In genomic region chr2:164542598-164542997, GRCm38 (mm10) we compare ENCODE assay signal across 30 mouse cellular contexts. TPM values are rescaled to one million over a fixed set of nuclear protein-coding genes. Genes with fewer than 3 reads are reported as not detected.
DNase-seq lines count a peak whose midpoint lies in the region; ATAC-seq and TF ChIP-seq lines count a peak whose summit lies in the region.
"Had no signal": no experiment of that assay in that cellular context is flagged by ENCODE, and none has a peak within 500 bp of the region (broad histone marks: within the 10 kb centered on the region; RNA-seq: fewer than 3 reads in every experiment).

No protein-coding gene starts in this region.

- H3K36me3 ChIP-seq in kidney, embryonic 14.5 days (ENCODE audit: control insufficient read depth, insufficient read depth, low read length) = no peaks in the 10 kb centered on the region
- no peaks in the 10 kb centered on the region for H3K36me3 ChIP-seq in kidney, adult 2 months (ENCODE audit: control insufficient read depth, insufficient read depth, low read length)
- no peaks in the 10 kb centered on the region for H3K36me3 ChIP-seq in kidney, embryonic 15.5 days
- H3K36me3 ChIP-seq in lung, postnatal 0 days (ENCODE audit: insufficient read depth, low read length) = no peaks in the 10 kb centered on the region
- H3K36me3 ChIP-seq: embryonic facial prominence, embryonic 13.5 days; embryonic facial prominence, embryonic 15.5 days; forebrain, embryonic 10.5 days; forebrain, embryonic 12.5 days; G1E had no signal

- H3K4me1 ChIP-seq in kidney, embryonic 14.5 days (ENCODE audit: control insufficient read depth, insufficient read depth, low read length) = 0 out of 2 replicates have a peak, but pooled peaks cover 4% of the 10 kb centered on the region
- H3K4me1 ChIP-seq in kidney, adult 2 months (ENCODE audit: control insufficient read depth, insufficient read depth, low read length) = peaks cover 14% of the 10 kb centered on the region; the same call in 1 of the 2 replicates
- H3K4me1 ChIP-seq in kidney, embryonic 15.5 days = peaks cover 18% of the 10 kb centered on the region
- H3K4me1 ChIP-seq in lung, postnatal 0 days (ENCODE audit: insufficient read depth, low read depth, low read length) = no peaks in the 10 kb centered on the region
- H3K4me1 ChIP-seq: forebrain, embryonic 12.5 days had no signal

- H3K4me3 ChIP-seq in kidney, embryonic 14.5 days (ENCODE audit: low read length) = no peak overlapping the region
- H3K4me3 ChIP-seq in kidney, adult 2 months (ENCODE audit: insufficient read depth, low read depth, low read length) = no peak overlapping the region
- no peak overlapping the region for H3K4me3 ChIP-seq in kidney, embryonic 15.5 days (replicated peaks)
- H3K4me3 ChIP-seq in lung, postnatal 0 days (ENCODE audit: low read depth, low read length) = no peak overlapping the region
- H3K4me3 ChIP-seq: embryonic facial prominence, embryonic 13.5 days; embryonic facial prominence, embryonic 15.5 days; erythroblast, embryonic 14.5 days; forebrain, embryonic 10.5 days; forebrain, embryonic 12.5 days had no signal

- no peak for TF ChIP-seq CTCF in kidney, adult 2 months (conservative IDR thresholded peaks at IDR 0.05; ENCODE audit: insufficient read depth, insufficient read length, low read depth, low read length)
- no peak for TF ChIP-seq CTCF in lung, postnatal 0 days (IDR thresholded peaks at IDR 0.05)

- 87% methylated on average over 7 of the region's 7 CpGs for WGBS in kidney, embryonic 14.5 days
- 72% methylated on average over 7 of the region's 7 CpGs for WGBS in kidney, adult 2 months
- 89% methylated on average over 7 of the region's 7 CpGs for WGBS in kidney, embryonic 15.5 days
- WGBS in lung, postnatal 0 days = 71% methylated on average over 7 of the region's 7 CpGs

- no peaks in the 10 kb centered on the region for H3K9me3 ChIP-seq in kidney, embryonic 14.5 days (ENCODE audit: control insufficient read depth, low read length)
- H3K9me3 ChIP-seq in kidney, embryonic 15.5 days (replicated peaks) = no peaks in the 10 kb centered on the region
- no peaks in the 10 kb centered on the region for H3K9me3 ChIP-seq in lung, postnatal 0 days (ENCODE audit: low read length)
- H3K9me3 ChIP-seq: embryonic facial prominence, embryonic 15.5 days; forebrain, embryonic 10.5 days; forebrain, embryonic 12.5 days; G1E had no signal

- no peak overlapping the region for H3K27ac ChIP-seq in kidney, embryonic 14.5 days (ENCODE audit: low read depth, low read length)
- peak overlapping the region; percentile 85 for H3K27ac ChIP-seq in kidney, adult 2 months (ENCODE audit: insufficient read depth, low read depth, low read length)
- H3K27ac ChIP-seq in kidney, embryonic 15.5 days = peak overlapping the region; percentile 85
- H3K27ac ChIP-seq in lung, postnatal 0 days (ENCODE audit: low read length) = no peak overlapping the region
- H3K27ac ChIP-seq: embryonic facial prominence, embryonic 13.5 days; embryonic facial prominence, embryonic 15.5 days; forebrain, embryonic 10.5 days; forebrain, embryonic 12.5 days had no signal

- no peak overlapping the region for H3K4me2 ChIP-seq in kidney, embryonic 14.5 days (replicated peaks; ENCODE audit: low read depth, low read length)
- no peak overlapping the region for H3K4me2 ChIP-seq in kidney, embryonic 15.5 days
- no peak overlapping the region for H3K4me2 ChIP-seq in lung, postnatal 0 days (replicated peaks; ENCODE audit: low read depth, low read length)
- H3K4me2 ChIP-seq: embryonic facial prominence, embryonic 13.5 days; embryonic facial prominence, embryonic 15.5 days; forebrain, embryonic 12.5 days had no signal

- no peaks in the 10 kb centered on the region for H3K27me3 ChIP-seq in kidney, embryonic 14.5 days (ENCODE audit: control insufficient read depth, insufficient read depth, low read length)
- no peaks in the 10 kb centered on the region for H3K27me3 ChIP-seq in kidney, adult 2 months (replicated peaks; ENCODE audit: control insufficient read depth, insufficient read depth, low read length)
- no peaks in the 10 kb centered on the region for H3K27me3 ChIP-seq in kidney, embryonic 15.5 days
- H3K27me3 ChIP-seq in lung, postnatal 0 days (replicated peaks; ENCODE audit: insufficient read depth, low read length) = no peaks in the 10 kb centered on the region
- H3K27me3 ChIP-seq: embryonic facial prominence, embryonic 13.5 days; forebrain, embryonic 12.5 days; Patski had no signal

- no peak for TF ChIP-seq POLR2A in kidney, adult 2 months (IDR thresholded peaks at IDR 0.05; ENCODE audit: low read depth, low read length)

- TF ChIP-seq EP300 in lung, postnatal 0 days (IDR thresholded peaks at IDR 0.05) = no peak

- no peak for ATAC-seq in kidney, embryonic 14.5 days (ENCODE audit: low FRiP score, low TSS enrichment)
- no peak for ATAC-seq in kidney, embryonic 15.5 days (replicated peaks; ENCODE audit: low FRiP score)
- no peak for ATAC-seq in lung, postnatal 0 days
- ATAC-seq: CD4-positive, CD25-positive, alpha-beta regulatory T cell, adult 4 months; forebrain, embryonic 14.5 days; Patski had no signal

- DNase-seq in kidney, adult 11 months = peak; percentile 30
- DNase-seq in kidney, adult 2 months = peak; percentile 17
- no peak for DNase-seq in kidney, postnatal 10 days
- DNase-seq in kidney, postnatal 4 days = no peak
- peak; percentile 57 for DNase-seq in R1 (ENCODE audit: low read depth, low spot score)
- no peak for DNase-seq in lung, postnatal 0 days (ENCODE audit: low spot score)
- DNase-seq: adrenal gland, adult 2 months; adrenal gland, postnatal 10 days; adrenal gland, postnatal 25 days; B cell, adult 2 months; cerebellum, adult 11 months; cerebellum, adult 18-20 months; cerebellum, adult 8-10 months; cerebellum, adult 9-11 months; cerebellum, postnatal 14 days; cerebellum, postnatal 36 days; embryo, embryonic 11 days had no signal

- H3K9ac ChIP-seq in kidney, embryonic 14.5 days (ENCODE audit: low read depth, low read length) = no peak overlapping the region
- no peak overlapping the region for H3K9ac ChIP-seq in kidney, embryonic 15.5 days
- H3K9ac ChIP-seq in lung, postnatal 0 days (replicated peaks; ENCODE audit: low read depth) = no peak overlapping the region
- H3K9ac ChIP-seq: embryonic facial prominence, embryonic 13.5 days; embryonic facial prominence, embryonic 15.5 days; forebrain, embryonic 12.5 days had no signal

RNA-seq across cellular contexts. Expression of gene Wfdc2, which starts 19.6 kb away (rescaled TPM):
- polyA plus RNA-seq in kidney, embryonic 14.5 days (2014; fragmentation: Nextera tagmentation; extraction: Ambion mirVana) = 330 and 331 TPM in 2 replicates
- 459 and 460 TPM in 2 replicates for polyA plus RNA-seq in kidney, adult 2 months (2012; rRNA removed)
- 329 and 368 TPM in 2 replicates for polyA plus RNA-seq in kidney, embryonic 15.5 days (2015; fragmentation: Nextera tagmentation; extraction: Ambion mirVana)
- 1,345 and 1,354 TPM in 2 replicates for polyA plus RNA-seq in lung, postnatal 0 days (2015; fragmentation: Nextera tagmentation; extraction: Ambion mirVana)
- polyA plus RNA-seq: erythroblast, embryonic 14.5 days; G1E had no signal

RNA-seq across cellular contexts. Expression of gene Spint3, which starts 30.7 kb away (rescaled TPM):
- not detected in 2 replicates for polyA plus RNA-seq in kidney, embryonic 14.5 days (2014; fragmentation: Nextera tagmentation; extraction: Ambion mirVana)
- polyA plus RNA-seq in kidney, adult 2 months (2012; rRNA removed) = not detected in 2 replicates
- polyA plus RNA-seq in kidney, embryonic 15.5 days (2015; fragmentation: Nextera tagmentation; extraction: Ambion mirVana) = not detected in 2 replicates
- polyA plus RNA-seq in lung, postnatal 0 days (2015; fragmentation: Nextera tagmentation; extraction: Ambion mirVana) = not detected in 2 replicates
- polyA plus RNA-seq: adrenal gland, adult 2 months; brain, embryonic 14.5 days; CD4-positive, CD25-positive, alpha-beta regulatory T cell, adult 4 months; embryonic facial prominence, embryonic 11.5 days; embryonic facial prominence, embryonic 13.5 days; embryonic facial prominence, embryonic 15.5 days; erythroblast, embryonic 14.5 days; forebrain, embryonic 10.5 days; forebrain, embryonic 12.5 days; forebrain, embryonic 14.5 days; G1E; Patski had no signal

RNA-seq across cellular contexts. Expression of gene Wfdc6a, which starts 42.6 kb away (rescaled TPM):
- not detected in 2 replicates for polyA plus RNA-seq in kidney, embryonic 14.5 days (2014; fragmentation: Nextera tagmentation; extraction: Ambion mirVana)
- not detected in 2 replicates for polyA plus RNA-seq in kidney, adult 2 months (2012; rRNA removed)
- polyA plus RNA-seq in kidney, embryonic 15.5 days (2015; fragmentation: Nextera tagmentation; extraction: Ambion mirVana) = 0.34 TPM in 1 of 2 replicates, not detected in the other
- polyA plus RNA-seq in lung, postnatal 0 days (2015; fragmentation: Nextera tagmentation; extraction: Ambion mirVana) = 0.93 and 1.0 TPM in 2 replicates
- polyA plus RNA-seq: brain, embryonic 14.5 days; CD4-positive, CD25-positive, alpha-beta regulatory T cell, adult 4 months; embryonic facial prominence, embryonic 11.5 days; embryonic facial prominence, embryonic 13.5 days; erythroblast, embryonic 14.5 days; forebrain, embryonic 10.5 days; forebrain, embryonic 12.5 days; forebrain, embryonic 14.5 days; G1E; Patski had no signal

RNA-seq across cellular contexts. Expression of gene Pigt, which starts 45.3 kb away (rescaled TPM):
- 70.7 and 79.2 TPM in 2 replicates for polyA plus RNA-seq in kidney, embryonic 14.5 days (2014; fragmentation: Nextera tagmentation; extraction: Ambion mirVana)
- polyA plus RNA-seq in kidney, adult 2 months (2012; rRNA removed) = 101 and 123 TPM in 2 replicates
- 65.1 and 69.6 TPM in 2 replicates for polyA plus RNA-seq in kidney, embryonic 15.5 days (2015; fragmentation: Nextera tagmentation; extraction: Ambion mirVana)
- polyA plus RNA-seq in lung, postnatal 0 days (2015; fragmentation: Nextera tagmentation; extraction: Ambion mirVana) = 45.5 and 54.8 TPM in 2 replicates

RNA-seq across cellular contexts. Expression of gene Eppin, which starts 50.8 kb away (rescaled TPM):
- polyA plus RNA-seq in kidney, embryonic 14.5 days (2014; fragmentation: Nextera tagmentation; extraction: Ambion mirVana) = not detected in 2 replicates
- polyA plus RNA-seq in kidney, adult 2 months (2012; rRNA removed) = not detected in 2 replicates
- not detected in 2 replicates for polyA plus RNA-seq in kidney, embryonic 15.5 days (2015; fragmentation: Nextera tagmentation; extraction: Ambion mirVana)
- polyA plus RNA-seq in lung, postnatal 0 days (2015; fragmentation: Nextera tagmentation; extraction: Ambion mirVana) = not detected in 2 replicates
- polyA plus RNA-seq: adrenal gland, adult 2 months; brain, embryonic 14.5 days; CD4-positive, CD25-positive, alpha-beta regulatory T cell, adult 4 months; embryonic facial prominence, embryonic 11.5 days; embryonic facial prominence, embryonic 13.5 days; embryonic facial prominence, embryonic 15.5 days; erythroblast, embryonic 14.5 days; forebrain, embryonic 10.5 days; forebrain, embryonic 12.5 days; forebrain, embryonic 14.5 days; G1E; Patski had no signal

Comparison
In these comparisons a context has a peak if more than half of its experiments do, and no peak if none do; other contexts are left out.
1. DNase-seq: peak in kidney, adult 11 months (single experiment), kidney, adult 2 months (single experiment) and R1 (single experiment); none in kidney, postnatal 10 days (single experiment), kidney, postnatal 4 days (0 of 2) and lung, postnatal 0 days (single experiment).
2. H3K27ac ChIP-seq: peak in kidney, adult 2 months (single experiment) and kidney, embryonic 15.5 days (single experiment); none in kidney, embryonic 14.5 days (single experiment) and lung, postnatal 0 days (single experiment).